Mouse (Mus musculus) G1E (cell line): ENCODE measurements at regions not wholly inside any gene's neighbourhood (a gene's known extent, or its start where the extent isn't known, plus 50 kb on each side); places are given as distances from the start of the nearest gene placed in this dataset.

Experiments used
- CTCF ChIP-seq: IDR thresholded peaks from 2 replicates; pipeline ENCODE4 v1.5.1; 2012; ENCODE audit warnings: low read depth, low read length, inconsistent platforms, mixed read lengths
- GATA2 ChIP-seq: IDR thresholded peaks from 2 replicates; pipeline ENCODE4 v1.6.1; 2012; ENCODE audit warnings: low read depth, low read length, inconsistent platforms, borderline replicate concordance

DNA sequence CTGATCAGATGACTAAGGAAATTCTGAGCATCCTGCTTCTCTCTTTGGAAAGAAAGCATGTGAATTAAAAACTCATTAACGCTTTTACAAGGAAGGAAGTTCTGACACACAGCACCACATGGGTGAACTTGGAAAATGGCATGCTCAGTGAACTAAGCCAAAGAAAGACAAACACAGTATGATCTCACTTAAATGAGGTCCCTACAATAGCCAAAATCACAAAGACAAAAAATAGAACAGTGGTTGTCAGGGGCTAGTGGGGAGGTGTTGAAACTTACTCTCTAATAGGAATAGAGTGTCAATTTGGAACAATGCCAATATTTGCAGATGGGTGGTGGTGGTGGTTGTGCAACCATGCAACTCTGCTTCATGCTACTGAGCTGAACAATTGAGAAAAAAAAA, 172.7 kb upstream of the Prkcq start:
- TF ChIP-seq GATA2 (no peak), CTCF (no peak)
